ENCODE assay signal across 23 mouse cellular contexts in genomic region chr2:180731036-180731435, GRCm38 (mm10). TPM values are rescaled to one million over a fixed set of nuclear protein-coding genes. Genes with fewer than 3 reads are reported as not detected.
DNase-seq lines count a peak whose midpoint lies in the region; ATAC-seq and TF ChIP-seq lines count a peak whose summit lies in the region.
"Had no signal": no experiment of that assay in that cellular context is flagged by ENCODE, and none has a peak within 500 bp of the region (broad histone marks: within the 10 kb centered on the region; RNA-seq: fewer than 3 reads in every experiment).

No protein-coding gene starts in this region.

- H3K9me3 ChIP-seq in ES-E14 (ENCODE audit: control insufficient read depth, insufficient read depth, low read depth, low read length): no peaks in the 10 kb centered on the region
- no peaks in the 10 kb centered on the region for H3K9me3 ChIP-seq in intestine, embryonic 15.5 days
- H3K9me3 ChIP-seq in hindbrain, embryonic 16.5 days (ENCODE audit: control insufficient read depth, low read length): no peaks in the 10 kb centered on the region
- H3K9me3 ChIP-seq: G1E; heart, embryonic 15.5 days; hindbrain, embryonic 15.5 days; neural tube, embryonic 12.5 days had no signal

- 0 out of 2 replicates have a peak overlapping the region, but pooled peaks have one; percentile 5 for H3K27ac ChIP-seq in ES-E14 (ENCODE audit: insufficient read depth, low read depth, low read length, poor library complexity, severe bottlenecking)
- H3K27ac ChIP-seq in bone marrow, adult 2 months (ENCODE audit: control insufficient read depth, insufficient read depth, low read depth, low read length, poor library complexity): peak overlapping the region; percentile 60
- H3K27ac ChIP-seq in intestine, embryonic 15.5 days: no peak overlapping the region
- no peak overlapping the region for H3K27ac ChIP-seq in hindbrain, embryonic 16.5 days (ENCODE audit: low read depth, low read length)
- H3K27ac ChIP-seq: heart, embryonic 15.5 days; hindbrain, embryonic 15.5 days; macrophage; neural tube, embryonic 12.5 days had no signal

- no peak for ATAC-seq in intestine, embryonic 15.5 days
- ATAC-seq in hindbrain, embryonic 16.5 days: no peak
- ATAC-seq: forebrain, embryonic 14.5 days had no signal

- peak; percentile 36 for DNase-seq in lung, postnatal 10 days
- DNase-seq in lung, adult 18-20 months: no peak
- no peak for DNase-seq in ES-E14 (ENCODE audit: low read depth, low spot score)
- DNase-seq in thymus, postnatal 36 days: peak; percentile 63 to 70
- DNase-seq: cerebellum, adult 11 months; kidney, postnatal 14 days; midbrain, embryonic 14.5 days; retina, postnatal 1 day had no signal

- H3K4me1 ChIP-seq in ES-E14 (ENCODE audit: control insufficient read depth in 2 of 2, insufficient read depth in 2 of 2, low read length in 2 of 2, poor library complexity in 1 of 2): peaks cover 11 to 44% of the 10 kb centered on the region in 2 experiments; a peak in 3 of 4 replicates
- peaks cover 14% of the 10 kb centered on the region for H3K4me1 ChIP-seq in bone marrow, adult 2 months (ENCODE audit: control insufficient read depth, insufficient read depth, low read length)
- H3K4me1 ChIP-seq in intestine, embryonic 15.5 days (replicated peaks): no peaks in the 10 kb centered on the region
- H3K4me1 ChIP-seq in hindbrain, embryonic 16.5 days (ENCODE audit: control insufficient read depth, insufficient read depth, low read depth, low read length): no peaks in the 10 kb centered on the region
- H3K4me1 ChIP-seq: hindbrain, embryonic 15.5 days; neural tube, embryonic 12.5 days had no signal

- 17% methylated on average over 3 of the region's 3 CpGs for WGBS in bone marrow, adult 2 months
- WGBS in intestine, embryonic 15.5 days: 62% methylated on average over 3 of the region's 3 CpGs
- WGBS in hindbrain, embryonic 16.5 days: 78% methylated on average over 3 of the region's 3 CpGs

- no peak overlapping the region for H3K4me2 ChIP-seq in intestine, embryonic 15.5 days (replicated peaks)
- H3K4me2 ChIP-seq in hindbrain, embryonic 16.5 days (ENCODE audit: low read length): no peak overlapping the region
- H3K4me2 ChIP-seq: heart, embryonic 15.5 days; hindbrain, embryonic 15.5 days; neural tube, embryonic 12.5 days had no signal

- H3K27me3 ChIP-seq in intestine, embryonic 15.5 days (replicated peaks): no peaks in the 10 kb centered on the region
- H3K27me3 ChIP-seq in hindbrain, embryonic 16.5 days (replicated peaks; ENCODE audit: control insufficient read depth, insufficient read depth, low read length): no peaks in the 10 kb centered on the region
- H3K27me3 ChIP-seq: heart, embryonic 15.5 days; hindbrain, embryonic 15.5 days had no signal

- no peak for TF ChIP-seq POLR2A in bone marrow, adult 2 months (IDR thresholded peaks at IDR 0.05; ENCODE audit: borderline replicate concordance, control insufficient read depth, low read depth, low read length)

- in situ Hi-C loops in ES-E14 (cut with MboI; ENCODE audit: low sequenced_read_pairs in 2 of 2, unreplicated experiment in 2 of 2): no loop called here

- TF ChIP-seq CTCF in bone marrow, adult 2 months (IDR thresholded peaks at IDR 0.05; ENCODE audit: control insufficient read depth, insufficient read depth, low read length): no peak

- peak overlapping the region in 1 of 2 experiments; percentile 51; a peak in 1 of 4 replicates for H3K4me3 ChIP-seq in ES-E14 (ENCODE audit: insufficient read depth in 1 of 2, low read depth in 1 of 2, low read length in 2 of 2, poor library complexity in 1 of 2, severe bottlenecking in 1 of 2)
- no peak overlapping the region for H3K4me3 ChIP-seq in bone marrow, adult 2 months (replicated peaks; ENCODE audit: control insufficient read depth, low read depth, low read length)
- H3K4me3 ChIP-seq in intestine, embryonic 15.5 days (replicated peaks): no peak overlapping the region
- no peak overlapping the region for H3K4me3 ChIP-seq in hindbrain, embryonic 16.5 days (ENCODE audit: low read length)
- H3K4me3 ChIP-seq: heart, embryonic 15.5 days; hindbrain, embryonic 15.5 days; neural tube, embryonic 12.5 days had no signal

- peaks cover 18% of the 10 kb centered on the region; the same call in 1 of the 2 replicates for H3K36me3 ChIP-seq in ES-E14 (ENCODE audit: control insufficient read depth, insufficient read depth, low read length, poor library complexity, severe bottlenecking)
- H3K36me3 ChIP-seq in intestine, embryonic 15.5 days: no peaks in the 10 kb centered on the region
- H3K36me3 ChIP-seq in hindbrain, embryonic 16.5 days (ENCODE audit: control insufficient read depth, insufficient read depth, low read length): no peaks in the 10 kb centered on the region
- H3K36me3 ChIP-seq: G1E; heart, embryonic 15.5 days; hindbrain, embryonic 15.5 days; neural tube, embryonic 12.5 days had no signal

- H3K9ac ChIP-seq in ES-E14 (ENCODE audit: insufficient read depth, low read depth, low read length, poor library complexity, severe bottlenecking): peak overlapping the region; percentile 11; the same call in 1 of the 2 replicates
- no peak overlapping the region for H3K9ac ChIP-seq in intestine, embryonic 15.5 days
- H3K9ac ChIP-seq in hindbrain, embryonic 16.5 days (ENCODE audit: low read depth, low read length): no peak overlapping the region
- H3K9ac ChIP-seq: heart, embryonic 15.5 days; hindbrain, embryonic 15.5 days; neural tube, embryonic 12.5 days had no signal

TF ChIP-seq in ES-E14, 5 proteins besides CTCF, POLR2A, EP300 and RAD21:
- TF ChIP-seq ZNF384 (IDR thresholded peaks at IDR 0.05; ENCODE audit: low read depth, low read length): no peak
- TF ChIP-seq ZC3H11A (IDR thresholded peaks at IDR 0.05; ENCODE audit: borderline replicate concordance, low read depth, low read length): no peak
- TF ChIP-seq HCFC1 (IDR thresholded peaks at IDR 0.05; ENCODE audit: borderline replicate concordance, insufficient read depth, low read length): no peak

RNA-seq across cellular contexts. Expression of gene Slc17a9, which starts 6.0 kb away (rescaled TPM):
- total RNA-seq in ES-E14 (2012; rRNA removed): 12.0 and 28.1 TPM in 2 replicates
- 19.4 and 35.6 TPM in 2 replicates for polyA plus RNA-seq in bone marrow, adult 2 months (2011; ENCODE audit: insufficient read depth, insufficient read length, low replicate concordance, missing spikeins)
- 2.3 and 4.6 TPM in 2 replicates for polyA plus RNA-seq in intestine, embryonic 15.5 days (2015; fragmentation: Nextera tagmentation; extraction: Ambion mirVana)
- polyA plus RNA-seq in hindbrain, embryonic 16.5 days (2015; fragmentation: Nextera tagmentation; extraction: Ambion mirVana): 0.19 and 0.42 TPM in 2 replicates
- polyA plus RNA-seq: forebrain, embryonic 14.5 days had no signal

RNA-seq across cellular contexts. Expression of gene Gid8, which starts 21.1 kb away (rescaled TPM):
- total RNA-seq in ES-E14 (2012; rRNA removed): 57.8 and 64.7 TPM in 2 replicates
- 79.0 and 81.5 TPM in 2 replicates for polyA plus RNA-seq in bone marrow, adult 2 months (2011; ENCODE audit: insufficient read depth, insufficient read length, low replicate concordance, missing spikeins)
- 52.6 and 55.1 TPM in 2 replicates for polyA plus RNA-seq in intestine, embryonic 15.5 days (2015; fragmentation: Nextera tagmentation; extraction: Ambion mirVana)
- polyA plus RNA-seq in hindbrain, embryonic 16.5 days (2015; fragmentation: Nextera tagmentation; extraction: Ambion mirVana): 52.8 and 58.9 TPM in 2 replicates

RNA-seq across cellular contexts. Expression of gene Dido1, which starts 21.2 kb away (rescaled TPM):
- total RNA-seq in ES-E14 (2012; rRNA removed): 84.7 and 90.6 TPM in 2 replicates
- 15.5 and 36.0 TPM in 2 replicates for polyA plus RNA-seq in bone marrow, adult 2 months (2011; ENCODE audit: insufficient read depth, insufficient read length, low replicate concordance, missing spikeins)
- 22.8 and 23.2 TPM in 2 replicates for polyA plus RNA-seq in intestine, embryonic 15.5 days (2015; fragmentation: Nextera tagmentation; extraction: Ambion mirVana)
- 20.7 and 21.7 TPM in 2 replicates for polyA plus RNA-seq in hindbrain, embryonic 16.5 days (2015; fragmentation: Nextera tagmentation; extraction: Ambion mirVana)

RNA-seq across cellular contexts. Expression of gene Bhlhe23, which starts 45.7 kb away (rescaled TPM):
- 0.11 and 0.18 TPM in 2 replicates for total RNA-seq in ES-E14 (2012; rRNA removed)
- not detected in 2 replicates for polyA plus RNA-seq in bone marrow, adult 2 months (2011; ENCODE audit: insufficient read depth, insufficient read length, low replicate concordance, missing spikeins)
- polyA plus RNA-seq in intestine, embryonic 15.5 days (2015; fragmentation: Nextera tagmentation; extraction: Ambion mirVana): not detected in 2 replicates
- polyA plus RNA-seq in hindbrain, embryonic 16.5 days (2015; fragmentation: Nextera tagmentation; extraction: Ambion mirVana): 0.36 and 0.69 TPM in 2 replicates
- total RNA-seq: adrenal gland, adult 18-20 months; common myeloid progenitor, adult 5-6 weeks; gastrocnemius, adult 8-10 months; layer of hippocampus, postnatal 25 days had no signal
- polyA plus RNA-seq: embryonic facial prominence, embryonic 14.5 days; G1E; heart, embryonic 15.5 days; limb, embryonic 14.5 days; macrophage had no signal

Comparison
In these comparisons a context has a peak if more than half of its experiments do, and no peak if none do; other contexts are left out.
1. DNase-seq: peak in lung, postnatal 10 days (single experiment) and thymus, postnatal 36 days (2 of 2); none in lung, adult 18-20 months (0 of 2) and ES-E14 (single experiment).
2. H3K27ac ChIP-seq: peak in ES-E14 (single experiment) and bone marrow, adult 2 months (single experiment); none in intestine, embryonic 15.5 days (single experiment) and hindbrain, embryonic 16.5 days (single experiment).